Mouse (Mus musculus) R1 (cell line): ENCODE results near the gene Galc.

ENCODE experiments used
- DNase-seq: peaks from one replicate; pipeline ENCODE4 v3.0.0-alpha.2; 2018; ENCODE audit warnings: low read depth, low spot score

The Galc gene

GRCm38 (mm10) chr12:98258845-98259517 is at the start of gene Galc:
Gene Galc, minus strand, starts transcription at chr12:98259459.
- DNase-seq, result peak; percentile 90

- DNase-seq, result no peak
Measured at GRCm38 (mm10) chr12:98307179-98307915, 48.1 kb upstream of the Galc start.

GRCm38 (mm10) chr12:98303013-98303412 is 43.8 kb upstream of the Galc start:
- DNase-seq, result peak; percentile 54

GRCm38 (mm10) chr12:98301980-98302379 is 42.7 kb upstream of the Galc start:
- no peak for DNase-seq

GRCm38 (mm10) chr12:98294241-98294640 is 35.0 kb upstream of the Galc start:
- DNase-seq, result no peak

GRCm38 (mm10) chr12:98292278-98292677 is 33.0 kb upstream of the Galc start:
- no peak for DNase-seq

GRCm38 (mm10) chr12:98290475-98290874 is 31.2 kb upstream of the Galc start:
- no peak for DNase-seq

- no peak for DNase-seq
Measured at GRCm38 (mm10) chr12:98284477-98284876, 25.2 kb upstream of the Galc start.

- DNase-seq, result no peak
Measured at GRCm38 (mm10) chr12:98283487-98283860, 24.2 kb upstream of the Galc start.

- DNase-seq, result no peak
Measured at GRCm38 (mm10) chr12:98282776-98283486, 23.7 kb upstream of the Galc start.

GRCm38 (mm10) chr12:98280996-98281395 is 21.7 kb upstream of the Galc start:
- no peak for DNase-seq

GRCm38 (mm10) chr12:98280530-98280929 is 21.3 kb upstream of the Galc start:
- DNase-seq, result peak; percentile 51

GRCm38 (mm10) chr12:98272433-98272832 is 13.2 kb upstream of the Galc start:
- no peak for DNase-seq

- no peak for DNase-seq
Measured at GRCm38 (mm10) chr12:98270810-98271566, 11.7 kb upstream of the Galc start.

GRCm38 (mm10) chr12:98269791-98270745 is 10.8 kb upstream of the Galc start:
- no peak for DNase-seq

- DNase-seq, result no peak
Measured at GRCm38 (mm10) chr12:98268441-98269369, 9.4 kb upstream of the Galc start, which contains the start of gene Gpr65. Gene Gpr65, plus strand, starts transcription at chr12:98268635.

- no peak for DNase-seq
Measured at GRCm38 (mm10) chr12:98265697-98266096, 6.4 kb upstream of the Galc start.

GRCm38 (mm10) chr12:98259518-98259852 is 226 bp upstream of the Galc start:
- DNase-seq, result no peak

GRCm38 (mm10) chr12:98258371-98258844 is 851 bp downstream of the Galc start:
- peak; percentile 65 for DNase-seq
